Mouse (Mus musculus) kidney, adult 8-10 months (tissue): ENCODE measurements around the gene Olfr714.
"Not testable (repeated sequence)": the region's sequence is repeated elsewhere in the genome, so short reads cannot be mapped to it uniquely, and the experiment has no call there.

Source experiments
- DNase-seq, 2 experiments: peaks; one replicate each; pipeline ENCODE4 v3.0.0; 2022

Gene Olfr714

GRCm38 (mm10) chr7:107070681-107071080 is at the start of gene Olfr714:
TSS of gene Olfr714 (plus strand) at chr7:107070981.
- no peak for DNase-seq

- DNase-seq = no peak
Measured at GRCm38 (mm10) chr7:107030874-107031273, 39.9 kb upstream of the Olfr714 start, which contains the start of gene Olfr713. TSS of gene Olfr713 (plus strand) at chr7:107031174.

- no peak for DNase-seq
Measured at GRCm38 (mm10) chr7:107039934-107040563, 30.7 kb upstream of the Olfr714 start.

- DNase-seq = no peak
Measured at GRCm38 (mm10) chr7:107043136-107043535, 27.6 kb upstream of the Olfr714 start.

GRCm38 (mm10) chr7:107044407-107044806 is 26.4 kb upstream of the Olfr714 start:
- no peak for DNase-seq

DNA sequence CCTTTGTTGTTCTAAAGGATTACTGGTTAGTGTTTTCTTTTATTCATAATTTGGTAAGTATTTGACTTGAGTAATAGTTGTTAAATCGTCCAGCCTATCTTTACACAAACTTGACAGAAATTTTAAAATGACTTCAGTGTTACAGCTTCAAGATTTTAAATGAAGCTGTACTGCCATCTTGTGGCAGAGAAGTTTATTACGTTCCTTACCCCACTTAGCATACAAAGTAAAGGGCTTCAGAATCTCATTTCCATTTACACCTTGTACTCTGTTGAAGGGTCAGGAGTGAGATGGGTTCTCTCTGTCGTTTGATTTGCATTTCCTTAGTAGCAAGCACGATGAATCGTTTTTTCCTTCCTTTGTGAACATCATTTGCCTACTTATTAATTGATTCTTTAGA is 24.9 kb upstream of the Olfr714 start:
- DNase-seq = peak; percentile 34 to 35

- DNase-seq = no peak
Measured at GRCm38 (mm10) chr7:107047578-107047977, 23.2 kb upstream of the Olfr714 start.

DNA sequence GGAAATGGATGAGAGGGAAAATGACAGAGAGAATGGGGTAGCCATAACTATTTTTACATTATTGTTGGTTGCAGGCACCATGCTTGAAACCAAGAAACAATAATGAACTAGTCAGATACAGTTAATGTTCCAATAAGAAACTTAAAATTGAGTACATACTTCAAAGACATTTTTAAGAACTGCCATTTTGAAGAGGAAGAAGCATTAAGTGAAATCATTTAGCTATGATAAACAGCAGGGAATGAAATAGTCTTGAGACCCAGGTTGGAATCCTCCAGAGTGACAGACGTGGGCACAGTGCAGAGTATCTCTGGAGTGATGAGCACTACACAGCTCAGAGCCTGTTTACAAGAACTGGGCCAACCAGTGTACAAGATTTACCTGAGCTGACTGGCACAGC is 22.1 kb downstream of the Olfr714 start, which contains the start of gene Olfr17:
Olfr17 (plus strand) TSS at position 301 of the 400 bp plus-strand sequence.
- no peak for DNase-seq

DNA sequence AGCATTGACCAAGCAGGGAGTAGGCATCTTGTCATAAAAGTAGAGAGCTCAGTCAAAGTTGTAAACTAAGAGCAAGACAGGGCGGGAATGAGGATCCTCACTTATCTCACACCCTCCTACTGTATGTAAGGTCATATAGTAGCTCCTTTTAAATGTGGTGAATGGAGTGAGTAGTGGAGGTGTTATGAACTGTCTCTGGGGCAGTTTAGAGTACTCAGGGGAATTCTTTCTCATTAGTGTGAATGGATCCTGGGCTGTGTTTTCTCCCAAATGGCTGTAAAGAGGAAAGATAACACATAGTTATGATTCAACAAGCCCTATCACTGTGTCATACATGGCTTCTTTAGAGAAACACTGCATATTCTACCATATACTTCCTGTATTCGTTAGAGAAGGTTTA is 39.5 kb downstream of the Olfr714 start, which contains the start of gene Olfr715b:
Olfr715b (minus strand) TSS at position 101 of the 400 bp plus-strand sequence.
- not testable (repeated sequence) for DNase-seq
